Mouse (Mus musculus): ENCODE results near the gene Mif4gd. TPM values are rescaled to one million over a fixed set of nuclear protein-coding genes. Genes with fewer than 3 reads are reported as not detected.

The Mif4gd gene
- total and polyA plus RNA-seq, 3 experiments = 143 to 177 (median 174) TPM

DNA sequence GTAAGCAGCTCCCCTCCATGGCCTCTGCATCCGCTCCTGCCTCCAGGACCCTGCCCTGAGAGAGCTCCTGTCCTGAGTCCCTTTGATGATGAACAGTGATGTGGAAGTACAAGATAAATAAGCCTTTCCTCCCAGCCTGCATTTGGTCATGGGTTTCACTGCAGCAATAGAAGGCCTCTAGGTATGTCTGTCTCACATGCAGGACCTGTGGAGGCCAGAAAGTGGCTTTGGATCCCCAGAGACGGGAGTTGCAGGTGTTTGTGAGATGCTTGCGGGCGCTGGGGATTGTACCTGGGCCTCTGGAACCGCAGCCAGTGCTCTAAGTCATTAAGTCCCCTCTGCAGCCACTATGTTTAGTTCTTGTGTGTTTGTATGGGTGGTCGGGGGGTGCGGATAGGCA is 7.2 kb upstream of the Mif4gd start:
- Histone ChIP-seq H3K9me3 (replicated peaks; ENCODE audit: low read length) (no peaks in the 10 kb centered on the region), H3K4me2 (ENCODE audit: insufficient read depth, low read depth, poor library complexity, severe bottlenecking) (no peak overlapping the region), H3K27me3 (replicated peaks) (no peaks in the 10 kb centered on the region), H3K4me3 (replicated peaks in 1 of 3; ENCODE audit: low read depth in 2 of 3, low read length in 2 of 3, poor library complexity in 1 of 3) (no peak overlapping the region), H3K4me1 (ENCODE audit: control insufficient read depth in 1 of 2, insufficient read depth in 2 of 2) (peaks cover 28 to 95% of the 10 kb centered on the region in 2 experiments), H3K9ac (ENCODE audit: insufficient read depth, low read depth) (no peak overlapping the region), H3K79me2 (replicated peaks; ENCODE audit: control insufficient read depth, extremely low read depth, insufficient read depth, poor library complexity, severe bottlenecking) (peaks cover 70% of the 10 kb centered on the region), H3K27ac (ENCODE audit: insufficient read depth, low read depth) (no peak overlapping the region), H3K36me3 (replicated peaks in 1 of 2; ENCODE audit: control insufficient read depth in 1 of 2, insufficient read depth in 1 of 2, low read length in 1 of 2) (peaks cover 94 to 98% of the 10 kb centered on the region in 2 experiments)
- in situ Hi-C loops (cut with MboI; ENCODE audit: low pct_ligation_motif_present, low pct_unique_long_range_greater_than_20kb, low sequenced_read_pairs) = loop anchor here (25.0 kb wide), 1 partner anchor 392 kb away; the partner anchor contains the start of gene Galk1
- TF ChIP-seq TBP (conservative IDR thresholded peaks at IDR 0.05; ENCODE audit: low read depth, low read length) (no peak), POLR2A (IDR thresholded peaks at IDR 0.05; ENCODE audit: low read depth, low read length) (no peak), POLR2AphosphoS2 (IDR thresholded peaks at IDR 0.05; ENCODE audit: low read depth, low read length) (peak; percentile 56; the same call in 1 of the 2 replicates), ZMIZ1 (IDR thresholded peaks at IDR 0.05; ENCODE audit: low read depth, low read length) (peak; percentile 19; the same call in 1 of the 2 replicates), BHLHE40 (IDR thresholded peaks at IDR 0.05; ENCODE audit: low read depth, low read length) (no peak), EP300 (IDR thresholded peaks at IDR 0.05; ENCODE audit: low read length) (no peak)
- no peak for DNase-seq (ENCODE audit: extremely low read depth)
- dilution Hi-C loops (cut with MboI; ENCODE audit: extremely low pct_ligation_motif_present, extremely low pct_unique_long_range_greater_than_20kb, low sequenced_read_pairs) = no loop called here

DNA sequence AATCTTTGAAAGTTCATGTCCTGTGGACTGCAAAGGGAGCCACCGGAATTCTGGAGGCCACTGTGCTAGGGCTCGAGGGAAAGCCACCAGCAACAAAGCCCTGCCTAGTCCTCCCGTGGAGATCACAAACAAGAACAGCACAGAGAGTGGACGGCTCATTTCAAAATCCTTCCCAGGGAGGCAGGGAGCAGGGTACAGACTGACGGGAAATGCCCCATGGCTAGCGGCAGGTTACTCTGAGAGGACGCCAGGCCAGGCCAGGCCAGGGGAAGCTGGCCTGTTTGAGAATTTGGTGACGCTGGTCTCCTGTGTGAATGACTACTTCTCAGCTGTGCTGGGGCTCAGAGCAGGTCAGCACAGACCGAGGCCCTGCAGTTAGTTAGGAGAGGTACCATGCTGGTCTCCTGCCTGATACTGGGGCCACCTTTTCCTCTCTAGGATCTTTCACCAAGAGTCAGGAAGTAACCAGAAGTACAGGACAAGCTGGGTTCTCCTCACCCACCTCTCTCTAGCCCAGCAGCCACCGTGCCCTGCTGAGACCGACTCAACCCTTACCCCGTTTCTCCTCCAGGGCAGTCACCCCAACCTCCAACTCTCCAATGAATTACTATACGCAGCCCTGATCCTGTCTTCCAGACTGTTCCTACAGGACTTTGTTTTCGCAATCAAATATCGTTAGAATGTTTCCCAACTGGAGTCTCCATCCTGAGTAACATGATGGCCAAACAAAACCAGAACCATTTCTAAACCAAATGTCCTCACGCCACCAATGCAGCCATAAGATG is 6.2 kb upstream of the Mif4gd start:
- Histone ChIP-seq H3K9ac (ENCODE audit: insufficient read depth, low read depth) (no peak overlapping the region), H3K4me1 (ENCODE audit: control insufficient read depth in 1 of 2, insufficient read depth in 2 of 2) (peaks cover 30 to 95% of the 10 kb centered on the region in 2 experiments), H3K36me3 (replicated peaks in 1 of 2; ENCODE audit: control insufficient read depth in 1 of 2, insufficient read depth in 1 of 2, low read length in 1 of 2) (peaks cover 94 to 98% of the 10 kb centered on the region in 2 experiments), H3K4me2 (ENCODE audit: insufficient read depth, low read depth, poor library complexity, severe bottlenecking) (no peak overlapping the region), H3K27me3 (replicated peaks) (no peaks in the 10 kb centered on the region), H3K4me3 (replicated peaks in 1 of 3; ENCODE audit: low read depth in 2 of 3, low read length in 2 of 3, poor library complexity in 1 of 3) (no peak overlapping the region), H3K27ac (ENCODE audit: insufficient read depth, low read depth) (0 out of 2 replicates have a peak overlapping the region, but pooled peaks have one; percentile 2), H3K9me3 (replicated peaks; ENCODE audit: low read length) (no peaks in the 10 kb centered on the region), H3K79me2 (replicated peaks; ENCODE audit: control insufficient read depth, extremely low read depth, insufficient read depth, poor library complexity, severe bottlenecking) (peaks cover 60% of the 10 kb centered on the region)
- no peak for TF ChIP-seq NRF1 (IDR thresholded peaks at IDR 0.05; ENCODE audit: low read depth, low read length)
- no peak for TF ChIP-seq POLR2AphosphoS2 (IDR thresholded peaks at IDR 0.05; ENCODE audit: low read depth, low read length)
- TF ChIP-seq TBP (conservative IDR thresholded peaks at IDR 0.05; ENCODE audit: low read depth, low read length) = no peak
- TF ChIP-seq BHLHE40 (IDR thresholded peaks at IDR 0.05; ENCODE audit: low read depth, low read length) = no peak
- TF ChIP-seq POLR2A (IDR thresholded peaks at IDR 0.05; ENCODE audit: low read depth, low read length) = peak; percentile 22; the same call in 1 of the 2 replicates
- no peak for TF ChIP-seq PAX5 (IDR thresholded peaks at IDR 0.05; ENCODE audit: low read length)
- no peak for TF ChIP-seq NELFE (IDR thresholded peaks at IDR 0.05; ENCODE audit: low read depth, low read length)
- dilution Hi-C loops (cut with MboI; ENCODE audit: extremely low pct_ligation_motif_present, extremely low pct_unique_long_range_greater_than_20kb, low sequenced_read_pairs) = no loop called here
- DNase-seq (ENCODE audit: extremely low read depth) = no peak
- in situ Hi-C loops (cut with MboI; ENCODE audit: low pct_ligation_motif_present, low pct_unique_long_range_greater_than_20kb, low sequenced_read_pairs) = loop anchor here (25.0 kb wide), 1 partner anchor 393 kb away; the partner anchor contains the start of gene Galk1

DNA sequence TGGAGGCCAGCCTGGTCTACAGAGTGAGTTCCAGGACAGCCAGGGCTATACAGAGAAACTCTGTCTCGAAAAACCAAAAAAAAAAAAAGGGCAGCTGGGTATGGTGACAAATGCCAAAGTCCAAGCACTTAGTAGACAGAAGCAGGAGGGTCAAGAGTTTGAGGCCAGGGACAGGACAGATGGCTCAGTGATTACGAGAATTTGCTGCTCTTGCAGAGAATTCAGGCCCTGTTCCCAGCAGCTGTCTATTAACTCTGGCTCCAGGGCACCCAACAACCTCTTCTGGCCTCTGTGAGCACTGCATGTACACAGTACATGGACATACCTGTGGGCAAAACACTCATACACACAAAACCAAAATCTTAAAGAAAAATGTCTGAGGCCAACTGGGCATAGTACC is 5.2 kb upstream of the Mif4gd start:
- H3K9me3 ChIP-seq (replicated peaks; ENCODE audit: low read length) = no peaks in the 10 kb centered on the region
- H3K27ac ChIP-seq (ENCODE audit: insufficient read depth, low read depth) = no peak overlapping the region
- TF ChIP-seq ELF1 (IDR thresholded peaks at IDR 0.05; ENCODE audit: low read depth, low read length) (no peak), POLR2A (IDR thresholded peaks at IDR 0.05; ENCODE audit: low read depth, low read length) (0 out of 2 replicates have a peak, but pooled peaks have one; percentile 11)
- dilution Hi-C loops (cut with MboI; ENCODE audit: extremely low pct_ligation_motif_present, extremely low pct_unique_long_range_greater_than_20kb, low sequenced_read_pairs) = no loop called here
- H3K36me3 ChIP-seq (replicated peaks in 1 of 2; ENCODE audit: control insufficient read depth in 1 of 2, insufficient read depth in 1 of 2, low read length in 1 of 2) = peaks cover 89 to 95% of the 10 kb centered on the region in 2 experiments
- no peak for DNase-seq (ENCODE audit: extremely low read depth)
- no peaks in the 10 kb centered on the region for H3K27me3 ChIP-seq (replicated peaks)
- peaks cover 26 to 94% of the 10 kb centered on the region in 2 experiments for H3K4me1 ChIP-seq (ENCODE audit: control insufficient read depth in 1 of 2, insufficient read depth in 2 of 2)
- peaks cover 51% of the 10 kb centered on the region for H3K79me2 ChIP-seq (replicated peaks; ENCODE audit: control insufficient read depth, extremely low read depth, insufficient read depth, poor library complexity, severe bottlenecking)
- H3K4me3 ChIP-seq (replicated peaks in 1 of 3; ENCODE audit: low read depth in 2 of 3, low read length in 2 of 3, poor library complexity in 1 of 3) = no peak overlapping the region
- no peak overlapping the region for H3K4me2 ChIP-seq (ENCODE audit: insufficient read depth, low read depth, poor library complexity, severe bottlenecking)
- in situ Hi-C loops (cut with MboI; ENCODE audit: low pct_ligation_motif_present, low pct_unique_long_range_greater_than_20kb, low sequenced_read_pairs) = loop anchor here (25.0 kb wide), 1 partner anchor 394 kb away; the partner anchor contains the start of gene Galk1
- H3K9ac ChIP-seq (ENCODE audit: insufficient read depth, low read depth) = no peak overlapping the region

Measured in CH12.LX (cell line).